Mouse (Mus musculus): ENCODE measurements around the gene Cldnd1.

The Cldnd1 gene

DNA sequence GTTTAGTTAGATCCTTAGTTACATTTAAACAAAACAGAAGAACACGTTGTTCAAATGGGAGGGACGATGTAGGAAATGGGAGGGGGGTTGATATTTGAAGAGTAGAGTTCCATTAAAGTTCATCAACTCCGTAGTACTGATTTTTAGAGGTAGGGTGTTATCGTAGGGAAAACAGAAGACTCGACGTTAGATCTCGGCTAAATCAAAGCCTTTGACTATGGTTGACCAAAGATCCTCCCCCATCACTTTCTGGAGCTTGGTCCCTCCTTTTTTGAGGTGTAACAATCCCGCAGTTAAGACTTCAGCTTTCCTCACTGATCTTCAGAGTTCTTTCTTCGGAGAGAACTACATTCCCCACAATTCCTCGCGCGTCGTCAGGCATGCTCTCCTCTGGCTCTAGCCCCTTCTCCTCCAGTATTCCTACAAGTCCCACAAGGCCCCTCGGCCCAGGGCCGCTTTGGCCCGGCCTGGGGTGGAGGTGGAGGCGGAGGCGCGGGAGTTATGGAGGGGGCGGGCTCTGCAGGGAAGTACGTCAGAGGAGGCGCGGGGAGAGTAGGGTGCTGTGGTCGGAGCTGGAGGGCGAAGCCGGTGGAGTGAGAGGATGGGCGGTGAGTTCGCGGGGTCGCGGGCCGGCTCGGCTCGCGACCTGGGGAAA, at the start of gene Cldnd1:
Gene Cldnd1, plus strand, starts transcription at position 434 of the 655 bp plus-strand sequence.
- ATAC-seq (ENCODE audit: low TSS enrichment), result peak; percentile 98

DNA sequence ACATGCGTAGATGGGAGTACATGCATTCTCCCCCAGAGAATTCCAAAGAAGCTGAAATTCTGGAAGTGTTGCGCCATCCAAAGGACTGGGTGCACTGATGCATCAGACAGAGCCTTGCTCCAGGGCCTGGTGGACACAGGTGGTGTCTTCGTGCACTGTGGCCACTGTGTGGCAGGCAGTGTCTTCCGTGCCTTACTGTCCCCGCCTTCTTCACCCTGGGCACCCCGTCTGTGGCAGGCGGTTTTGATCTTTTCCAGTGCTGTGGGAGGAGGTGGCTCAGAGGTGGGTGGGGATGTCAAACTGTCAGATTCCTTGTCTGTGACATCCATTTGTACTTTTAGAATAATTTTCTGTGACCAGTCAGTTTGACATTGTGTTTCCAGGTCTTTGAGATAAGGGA, 49.0 kb upstream of the Cldnd1 start:
- ATAC-seq (ENCODE audit: low TSS enrichment), result peak; percentile 36; the same call in 1 of the 2 replicates

DNA sequence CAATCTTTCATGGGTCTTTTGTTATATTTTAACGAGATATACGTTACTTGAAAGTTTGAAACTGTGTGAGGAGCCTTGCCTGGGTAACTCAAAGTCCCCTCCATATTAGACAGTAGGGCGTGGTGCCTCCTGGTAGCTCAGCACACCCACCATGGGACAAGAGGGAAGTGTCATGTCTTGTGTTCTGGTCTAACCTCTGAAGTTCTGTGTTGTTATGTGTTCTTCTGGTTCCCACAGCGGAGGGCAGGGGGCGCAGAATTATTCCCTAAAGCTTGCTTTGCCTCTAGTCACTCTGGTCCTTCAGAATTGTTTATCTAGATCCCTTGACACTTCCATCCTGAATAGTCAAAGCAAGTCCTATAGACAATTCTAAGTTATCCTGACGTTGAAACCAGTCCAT, 45.7 kb upstream of the Cldnd1 start:
- no peak for ATAC-seq (ENCODE audit: low TSS enrichment)

DNA sequence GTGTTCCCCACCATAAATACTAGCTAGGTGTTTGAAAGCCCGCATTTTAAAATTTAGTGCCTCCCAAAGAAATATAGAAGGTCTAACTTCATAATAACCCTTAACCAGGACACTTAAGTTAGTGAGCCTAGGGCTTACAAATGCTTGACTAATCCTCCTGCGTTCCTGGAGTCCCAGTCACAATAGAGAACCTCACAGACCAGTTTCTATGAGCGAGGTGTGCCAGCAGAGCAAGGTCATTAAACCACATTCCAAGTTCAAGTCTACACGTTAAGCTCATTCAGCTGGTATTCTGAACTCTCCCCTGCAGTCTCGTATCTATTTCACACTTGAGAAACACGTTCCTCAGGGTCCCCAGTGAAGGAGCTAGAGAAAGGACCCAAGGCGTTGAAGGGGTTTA, 44.8 kb upstream of the Cldnd1 start:
- ATAC-seq (ENCODE audit: low TSS enrichment), result no peak

DNA sequence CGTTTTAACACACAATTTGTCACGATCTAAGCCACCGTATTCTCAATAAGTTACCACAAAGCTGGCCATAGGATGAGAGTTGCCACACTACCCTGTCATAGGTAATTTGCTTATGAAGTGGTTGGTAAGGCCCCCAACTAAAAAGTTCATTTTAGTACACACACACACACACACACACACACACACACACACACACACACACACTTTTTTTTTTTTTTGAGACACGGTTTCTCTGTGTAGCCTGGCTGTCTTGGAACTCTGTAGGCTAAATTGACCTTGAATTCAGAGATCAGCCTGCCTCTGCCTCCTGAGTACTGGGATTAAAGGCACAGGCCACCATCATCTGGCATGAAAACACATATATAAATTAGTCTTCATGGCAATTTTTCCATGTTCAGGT, 43.8 kb upstream of the Cldnd1 start:
- no peak for ATAC-seq (ENCODE audit: low TSS enrichment)

DNA sequence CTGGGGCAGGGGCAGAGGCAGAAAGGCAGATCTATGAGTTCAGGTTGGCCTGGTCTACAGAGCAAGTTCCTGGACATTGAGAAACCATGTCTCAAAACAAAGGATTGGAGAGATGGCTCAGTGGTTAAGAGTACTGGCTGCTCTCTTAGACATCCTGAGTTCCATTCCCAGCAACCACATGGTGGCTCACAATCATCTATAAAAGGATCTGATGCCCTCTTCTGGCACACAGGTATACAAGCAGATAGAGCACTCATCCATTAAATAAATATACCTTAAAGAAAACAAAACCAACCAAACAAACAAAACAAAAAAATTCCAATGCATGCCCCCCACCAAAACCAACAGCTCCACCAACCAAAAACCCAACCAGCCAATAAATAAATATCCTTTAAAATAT, 43.2 kb upstream of the Cldnd1 start:
- ATAC-seq (ENCODE audit: low TSS enrichment), result no peak

DNA sequence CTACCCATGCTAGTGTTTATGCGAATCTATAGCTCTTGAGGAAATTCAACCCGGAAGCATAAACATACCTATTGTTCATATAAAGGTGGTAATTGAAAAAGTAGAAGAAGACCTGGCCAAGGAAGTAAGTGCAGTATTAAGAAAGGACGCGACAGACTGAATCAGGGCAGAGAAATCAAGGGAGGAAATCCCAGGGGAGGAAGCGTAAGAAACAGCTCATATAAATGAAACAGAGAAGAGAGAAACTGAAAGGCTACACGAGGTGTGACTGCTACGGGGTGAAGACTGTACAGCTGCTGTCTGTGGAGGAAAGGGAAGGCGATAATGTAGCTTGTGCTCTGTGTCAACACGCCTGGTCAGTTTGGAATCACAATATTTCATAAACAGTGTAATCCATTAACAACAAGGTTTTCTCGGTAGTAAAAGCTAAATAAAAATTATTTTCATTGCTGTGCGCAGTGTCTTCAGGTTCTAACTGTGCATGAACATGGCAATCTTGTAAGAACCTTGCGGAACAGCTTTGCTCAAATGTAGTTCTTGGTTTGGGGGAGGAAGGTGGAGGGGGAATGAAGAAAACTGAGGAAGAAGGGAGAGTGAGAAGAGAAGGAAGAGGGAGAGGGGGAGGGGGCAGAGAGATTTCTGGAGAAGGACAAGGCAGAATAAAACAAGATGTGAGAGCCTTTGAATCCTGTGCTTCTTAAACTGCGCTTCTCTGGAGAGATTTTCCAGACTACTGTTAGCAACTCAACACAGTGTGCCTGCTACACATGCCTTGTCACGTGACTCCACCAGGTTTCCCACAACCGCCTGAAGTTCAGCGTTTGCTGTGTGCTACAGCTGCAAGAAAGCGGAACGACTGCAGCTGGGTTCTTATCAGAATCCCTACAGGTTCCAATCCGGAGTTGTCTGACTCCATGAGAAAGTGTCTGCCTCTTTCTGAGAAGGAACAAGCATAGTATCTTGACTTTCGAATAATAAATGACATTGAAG, 41.9 kb upstream of the Cldnd1 start:
- peak; percentile 59 for ATAC-seq (ENCODE audit: low TSS enrichment)

DNA sequence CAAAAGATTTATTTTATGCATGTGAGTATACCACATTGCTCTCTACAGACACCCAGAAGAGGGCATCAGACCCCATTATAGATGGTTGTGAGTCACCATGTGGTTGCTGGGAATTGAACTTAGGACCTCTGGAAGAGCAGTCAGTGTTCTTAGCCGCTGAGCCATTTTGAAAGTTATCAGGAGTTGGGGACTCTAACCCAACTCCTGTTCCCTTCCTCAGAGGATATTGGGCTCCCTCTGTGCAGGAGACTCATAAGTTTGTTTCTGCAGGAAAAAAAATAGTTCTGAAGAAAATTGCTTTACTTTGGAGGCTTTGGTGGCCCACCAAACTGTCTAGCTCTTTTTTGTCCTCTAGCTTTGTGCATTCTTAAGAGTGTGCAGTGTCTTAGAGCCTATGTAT, 39.2 kb upstream of the Cldnd1 start:
- ATAC-seq (ENCODE audit: low TSS enrichment), result no peak

DNA sequence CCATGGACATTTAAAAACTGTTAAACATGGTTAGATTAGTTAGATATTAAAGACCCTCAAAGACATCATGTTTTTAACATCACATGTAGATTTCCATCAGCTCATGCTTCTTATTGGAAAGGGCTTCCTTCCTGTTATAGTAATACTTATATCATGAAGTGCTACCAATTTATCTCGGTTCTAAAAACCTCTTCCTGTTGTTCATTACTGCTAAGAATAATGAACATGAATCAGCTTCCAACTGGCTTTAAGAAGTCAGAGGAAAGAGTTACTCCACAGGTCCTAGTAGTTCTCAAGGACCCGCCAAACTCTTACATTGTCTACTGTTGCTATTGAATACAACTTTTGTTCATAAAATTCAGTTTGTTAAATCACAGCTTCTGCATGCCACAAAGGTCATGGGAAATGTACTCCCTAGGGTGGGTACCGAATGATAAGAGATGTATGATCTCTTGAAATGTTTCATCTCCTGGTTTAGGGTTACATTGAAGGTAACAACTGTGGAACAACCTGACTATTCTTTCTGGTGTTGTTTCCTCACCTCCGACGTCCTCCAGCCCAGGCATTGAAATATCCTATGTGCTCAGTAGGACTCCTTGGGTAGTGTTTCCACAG, 38.0 kb upstream of the Cldnd1 start:
- ATAC-seq (ENCODE audit: low TSS enrichment), result no peak

DNA sequence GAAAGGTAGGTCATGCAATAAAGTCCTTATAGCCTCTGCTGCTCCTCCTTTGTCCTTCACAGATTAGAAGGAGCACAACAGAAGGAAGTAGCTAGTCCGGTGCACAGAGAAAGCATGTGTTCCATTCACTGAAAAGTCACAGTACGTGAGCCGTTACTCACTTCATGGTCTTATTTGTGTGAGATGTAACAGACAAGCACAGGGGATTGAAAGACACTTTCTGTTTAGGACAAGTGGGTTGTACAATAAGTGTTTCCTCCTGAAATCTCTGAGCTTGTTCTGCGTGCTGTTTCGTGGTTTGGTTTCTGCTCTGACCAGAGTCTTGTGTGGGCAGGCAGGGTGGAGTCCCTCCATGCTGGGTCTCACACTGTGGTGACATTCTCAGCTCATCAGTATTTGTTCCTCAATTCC, 37.4 kb upstream of the Cldnd1 start:
- no peak for ATAC-seq (ENCODE audit: low TSS enrichment)

DNA sequence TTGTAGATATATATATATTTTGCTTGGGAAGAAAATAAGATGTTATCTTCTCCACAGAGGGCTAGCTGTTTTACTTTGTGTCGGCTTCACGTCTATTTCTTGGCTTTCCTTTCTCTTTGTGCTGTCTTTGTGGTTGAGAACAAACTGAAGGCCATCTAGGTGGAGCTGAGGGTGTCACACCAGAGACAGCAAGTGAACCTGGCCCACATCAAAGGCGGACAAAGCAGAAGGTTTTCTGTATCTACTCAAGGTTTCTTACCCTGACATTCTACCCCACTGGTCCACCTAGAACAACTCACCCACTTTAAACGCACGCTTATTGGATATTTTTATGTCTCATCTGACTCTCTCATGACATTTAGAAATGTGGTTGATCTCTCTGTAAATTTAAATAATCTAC, 33.6 kb upstream of the Cldnd1 start:
- ATAC-seq (ENCODE audit: low TSS enrichment), result no peak

DNA sequence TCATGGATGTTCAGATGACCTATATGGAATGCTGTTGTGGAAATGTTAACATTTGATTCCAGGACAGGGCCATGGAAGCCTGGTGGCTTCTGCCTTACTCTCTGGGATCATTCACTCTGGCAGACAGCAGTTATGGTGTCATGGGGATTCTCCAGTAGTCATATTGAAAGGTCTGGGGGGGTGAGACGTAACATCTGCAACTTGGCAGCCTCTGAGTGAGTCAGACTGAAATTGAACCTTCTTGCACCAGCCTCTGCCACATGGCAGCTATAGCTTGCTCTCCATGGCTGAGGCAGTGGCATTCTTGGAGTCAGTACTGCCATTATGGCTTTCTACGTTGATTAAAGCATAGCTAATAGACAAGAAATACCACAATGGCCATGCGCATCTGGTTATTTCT, 30.9 kb upstream of the Cldnd1 start:
- no peak for ATAC-seq (ENCODE audit: low TSS enrichment)

DNA sequence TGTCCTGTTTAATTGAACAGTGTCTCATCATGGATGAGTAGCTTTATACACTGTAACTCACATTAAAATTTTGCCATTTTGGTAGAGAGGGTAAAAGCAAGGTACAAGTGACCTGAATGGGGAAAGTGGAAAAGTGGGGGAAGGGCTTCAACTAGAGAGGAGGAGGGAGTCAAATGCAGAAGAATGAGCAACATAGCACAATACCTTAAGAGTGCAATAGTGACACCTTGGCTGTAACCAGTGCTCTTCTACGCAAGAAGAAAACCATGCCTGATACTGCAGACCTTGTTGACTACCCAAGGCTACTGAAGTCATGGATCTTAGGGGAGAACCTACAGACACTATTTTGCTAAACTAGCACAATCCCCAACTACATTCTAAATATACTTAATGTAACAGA, 30.4 kb upstream of the Cldnd1 start:
- no peak for ATAC-seq (ENCODE audit: low TSS enrichment)

DNA sequence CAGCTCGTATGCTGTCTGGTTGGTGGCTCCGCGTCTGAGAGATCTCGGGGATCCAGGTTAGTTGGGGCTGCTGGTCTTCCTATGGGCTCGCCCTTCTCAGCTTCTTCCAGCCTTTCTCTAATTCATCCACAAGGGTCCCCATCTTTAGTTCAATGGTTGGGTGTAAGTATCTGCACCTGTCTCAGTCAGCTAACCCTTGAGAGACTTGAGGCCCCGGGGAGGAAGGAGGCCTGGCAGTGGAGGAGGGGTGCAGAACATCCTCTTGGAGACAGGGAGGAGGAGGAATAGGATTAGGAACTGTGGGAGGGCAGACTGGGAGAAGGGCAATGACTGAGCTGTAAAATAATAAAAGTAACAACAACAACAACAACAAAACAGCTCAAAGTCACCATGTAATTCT, 27.5 kb upstream of the Cldnd1 start:
- ATAC-seq (ENCODE audit: low TSS enrichment), result no peak

DNA sequence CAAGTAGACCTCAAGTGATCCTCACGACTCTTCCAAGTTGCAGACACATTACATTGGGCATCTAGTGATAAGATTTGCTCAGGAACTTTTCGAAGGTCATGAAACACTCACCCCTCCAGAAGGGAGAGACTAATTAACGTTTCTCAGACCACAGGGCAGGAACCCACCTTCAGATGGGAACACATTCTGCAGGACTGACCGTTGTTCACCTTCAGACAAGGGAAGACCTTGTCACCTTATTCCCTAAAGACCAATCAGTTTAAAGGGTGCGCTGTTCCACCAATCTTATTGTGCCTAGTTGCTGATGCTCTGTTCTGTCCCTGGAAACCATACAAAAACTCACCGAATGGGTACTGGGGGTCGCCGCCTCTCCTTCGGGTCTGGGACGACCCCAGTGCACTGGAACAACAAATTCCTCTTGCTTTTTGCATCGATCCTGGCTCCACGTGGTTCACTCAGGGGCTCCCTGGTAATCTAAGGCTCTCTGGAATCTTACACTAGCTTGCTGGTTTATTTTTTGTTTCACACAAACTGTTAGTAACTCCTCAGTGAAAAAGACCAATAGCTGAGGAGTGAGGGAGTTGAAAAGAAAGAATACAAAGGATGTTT, 26.8 kb upstream of the Cldnd1 start:
- ATAC-seq (ENCODE audit: low TSS enrichment), result no peak

DNA sequence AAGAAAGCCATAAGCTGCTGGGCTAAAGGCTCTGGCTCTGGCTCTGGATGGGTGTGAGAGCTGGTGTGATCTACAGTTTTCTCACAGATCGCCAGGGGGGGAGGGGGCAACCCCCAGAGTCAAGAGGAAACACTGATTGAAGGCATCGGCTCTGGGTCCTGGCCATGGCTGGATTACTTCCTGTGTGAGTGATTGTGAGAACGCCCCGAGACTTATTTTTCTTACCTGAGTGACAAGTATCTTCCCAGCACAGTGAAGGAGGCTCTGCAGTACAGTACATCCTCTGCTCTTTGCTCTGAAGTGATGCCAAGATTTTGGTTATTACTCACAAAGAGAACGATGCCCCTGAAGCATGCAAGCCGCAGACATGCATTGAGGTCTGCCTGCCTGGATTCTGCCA, 25.9 kb upstream of the Cldnd1 start:
- peak; percentile 17 for ATAC-seq (ENCODE audit: low TSS enrichment)

DNA sequence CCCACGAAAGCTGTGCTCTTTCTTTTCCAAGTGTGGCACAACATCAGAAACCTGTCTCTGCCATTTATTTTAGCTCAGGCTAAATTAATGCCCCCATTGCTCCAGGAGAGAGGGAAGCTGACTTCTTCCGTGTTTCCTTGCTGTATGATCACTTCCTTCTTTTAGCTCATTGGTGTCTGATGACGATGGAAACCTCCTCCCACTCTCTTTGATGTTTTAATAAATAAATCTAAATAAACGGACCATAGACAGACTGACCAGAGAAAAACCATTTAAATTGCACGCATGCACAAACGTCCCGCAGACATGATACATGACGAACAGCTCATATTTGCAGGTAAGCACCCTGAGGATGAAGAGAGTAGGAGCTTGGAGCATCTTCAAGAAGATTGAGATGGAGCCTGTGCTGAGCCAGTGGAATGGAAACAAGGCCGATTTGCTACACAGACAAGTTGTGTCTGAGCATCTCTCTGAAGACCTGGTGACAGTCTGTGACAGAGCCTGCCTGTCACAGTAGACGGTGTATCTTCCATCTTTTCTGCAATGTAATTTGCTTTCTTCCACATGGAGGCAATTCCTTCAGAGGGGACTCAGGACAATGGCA, 25.3 kb upstream of the Cldnd1 start:
- ATAC-seq (ENCODE audit: low TSS enrichment), result no peak

DNA sequence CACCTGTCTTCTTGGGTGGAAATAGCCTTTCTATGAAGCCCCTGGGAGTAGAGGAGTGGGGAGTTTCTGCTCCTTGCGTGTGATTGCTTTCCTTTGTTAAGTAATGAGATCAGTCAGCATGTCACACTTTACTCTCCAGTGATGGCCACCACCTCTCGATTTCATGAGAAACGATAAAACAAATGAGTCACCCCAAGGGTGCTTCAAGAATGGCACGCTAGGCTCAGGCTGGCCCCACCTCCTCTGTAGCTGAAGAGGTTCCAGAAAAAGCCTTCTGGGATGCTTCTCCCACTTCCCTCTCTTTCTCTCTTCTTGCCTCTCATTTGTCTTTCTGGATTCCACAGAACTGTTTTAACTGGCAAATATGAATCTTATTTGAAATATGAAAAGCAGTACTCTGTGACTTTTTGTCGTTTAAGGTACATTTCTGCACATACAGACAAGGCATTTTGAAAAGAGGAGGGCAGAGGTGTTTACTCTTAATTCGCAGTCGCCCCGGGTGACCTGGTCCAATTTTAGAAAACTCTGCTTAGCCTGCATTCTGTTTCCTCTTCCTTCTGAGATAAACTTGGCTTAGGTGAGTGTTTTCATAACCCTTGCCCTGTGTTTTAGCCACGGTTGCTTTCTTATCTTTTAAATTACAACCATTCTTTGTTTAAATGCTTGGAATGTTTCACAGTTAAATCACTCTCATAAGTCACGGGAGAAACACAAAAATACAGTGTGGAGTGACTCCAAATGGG, 24.2 kb upstream of the Cldnd1 start:
- ATAC-seq (ENCODE audit: low TSS enrichment), result peak; percentile 59

DNA sequence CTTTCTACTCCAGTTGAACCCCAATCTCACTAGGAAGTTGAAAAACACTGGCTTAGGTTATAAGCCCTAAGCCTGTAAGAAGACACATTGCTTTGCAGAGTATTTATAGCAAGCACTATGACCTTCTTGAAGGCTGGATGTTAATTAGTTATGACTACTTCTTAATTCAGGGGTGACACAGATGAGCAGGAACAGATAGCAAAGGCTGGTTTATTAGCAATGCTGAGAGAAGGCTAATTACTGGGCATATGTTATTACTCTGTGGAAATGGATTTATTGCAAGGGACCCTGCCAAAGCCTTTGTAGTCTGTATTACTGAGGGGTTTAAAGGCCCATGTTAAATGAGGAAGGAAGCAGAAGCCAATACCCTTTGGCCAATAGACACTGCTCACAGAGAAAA, 22.7 kb upstream of the Cldnd1 start:
- no peak for ATAC-seq (ENCODE audit: low TSS enrichment)

DNA sequence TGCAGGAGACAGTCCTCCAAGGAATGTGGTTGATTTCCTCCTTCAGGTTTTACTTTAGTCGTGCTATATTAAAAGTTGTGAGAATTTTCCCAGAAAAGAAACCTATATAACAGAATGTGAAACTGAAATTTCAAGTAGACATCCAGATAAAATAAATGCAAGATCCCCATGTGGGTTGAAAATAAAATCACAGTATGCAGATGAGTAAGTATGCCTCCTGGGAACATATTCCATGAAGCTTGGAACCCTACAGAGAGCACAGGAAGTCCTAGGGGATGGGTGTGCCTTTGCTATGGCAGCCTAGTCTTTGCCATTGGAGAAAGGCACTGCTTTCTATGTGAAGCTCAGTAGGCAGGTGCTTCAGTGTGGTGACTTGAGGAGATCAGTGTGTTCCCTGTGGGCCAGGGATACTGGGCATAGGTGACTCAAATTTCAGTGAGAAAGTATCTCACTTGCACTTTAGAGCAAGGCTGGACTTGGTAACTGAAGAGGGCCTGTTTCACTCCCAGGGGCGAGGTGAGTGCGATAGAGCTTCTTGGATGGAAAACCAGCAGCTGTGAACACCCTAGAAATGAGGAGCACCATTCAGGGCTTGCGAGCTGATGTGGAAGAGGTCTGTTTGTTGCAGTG, 20.3 kb upstream of the Cldnd1 start:
- peak; percentile 91 for ATAC-seq (ENCODE audit: low TSS enrichment)
